Mouse (Mus musculus) megakaryocyte, embryonic 14.5 days (primary cell): ENCODE measurements around the gene Grin1. TPM values are rescaled to one million over a fixed set of nuclear protein-coding genes. Genes with fewer than 3 reads are reported as not detected.

ENCODE experiments used
- H3K27me3 ChIP-seq: replicated peaks from 2 replicates; pipeline ENCODE3; 2012; ENCODE audit warnings: inconsistent platforms
- H3K36me3 ChIP-seq: replicated peaks from 2 replicates; pipeline ENCODE3; 2012; ENCODE audit warnings: low read length, inconsistent platforms, mixed read lengths
- H3K4me1 ChIP-seq: 2 replicates; pipeline ENCODE4 v1.6.1; 2012; ENCODE audit warnings: inconsistent platforms
- H3K4me3 ChIP-seq: replicated peaks from 2 replicates; pipeline ENCODE3; 2012; ENCODE audit warnings: moderate library complexity, mild to moderate bottlenecking, inconsistent platforms
- H3K9me3 ChIP-seq: 2 replicates; pipeline ENCODE4 v1.6.1; 2012; ENCODE audit warnings: inconsistent platforms
- FLI1 ChIP-seq: IDR thresholded peaks from 2 replicates; pipeline ENCODE4 v1.6.1; 2012; ENCODE audit warnings: low read length, inconsistent platforms, mixed read lengths
- GATA1 ChIP-seq: IDR thresholded peaks from 3 replicates; pipeline ENCODE4 v1.6.1; 2012; ENCODE audit warnings: mixed read lengths, low read length, inconsistent platforms, borderline replicate concordance
- polyA plus RNA-seq: library from polyadenylated mRNA; stranded (reverse); fragments of >175 nt; gene quantifications from 2 replicates; pipeline ENCODE4 v1.2.3, GENCODE M21; 2012; ENCODE audit warnings: low replicate concordance; ENCODE audit not compliant: insufficient read depth

Grin1 gene
- polyA plus RNA-seq, 1 experiment = not detected

- no peak overlapping the region for H3K4me3 ChIP-seq
- H3K4me1 ChIP-seq = peaks cover 46% of the 10 kb centered on the region
- TF ChIP-seq FLI1 = no peak
- TF ChIP-seq GATA1 = no peak
- H3K27me3 ChIP-seq = peaks cover 73% of the 10 kb centered on the region
- H3K36me3 ChIP-seq = peaks cover 29% of the 10 kb centered on the region
- H3K9me3 ChIP-seq = no peaks in the 10 kb centered on the region
These were observed 30.1 kb downstream of the Grin1 start for GRCm38 (mm10) chr2:25288734-25289345.

- Histone ChIP-seq H3K4me3 (no peak within 1 kb of the TSS), H3K27me3 (peaks cover 66% of the 10 kb centered on the region), H3K36me3 (peaks cover 36% of the 10 kb centered on the region), H3K4me1 (peaks cover 46% of the 10 kb centered on the region), H3K9me3 (no peaks in the 10 kb centered on the region)
- TF ChIP-seq GATA1 (no peak), FLI1 (no peak)
These were observed 30.9 kb downstream of the Grin1 start, which contains the start of gene Tmem210 for GRCm38 (mm10) chr2:25287927-25288649. Gene Tmem210 (plus strand): TSS chr2:25288145.

- Histone ChIP-seq H3K4me3 (no peak overlapping the region), H3K36me3 (peaks cover 47% of the 10 kb centered on the region), H3K4me1 (peaks cover 39% of the 10 kb centered on the region), H3K9me3 (no peaks in the 10 kb centered on the region), H3K27me3 (peaks cover 55% of the 10 kb centered on the region)
- no peak for TF ChIP-seq FLI1
- no peak for TF ChIP-seq GATA1
These were observed 31.9 kb downstream of the Grin1 start for GRCm38 (mm10) chr2:25286837-25287636.

GRCm38 (mm10) chr2:25286314-25286713 lies 32.7 kb downstream of the Grin1 start:
- Histone ChIP-seq H3K27me3 (peaks cover 48% of the 10 kb centered on the region), H3K4me3 (no peak overlapping the region), H3K9me3 (no peaks in the 10 kb centered on the region), H3K36me3 (peaks cover 52% of the 10 kb centered on the region), H3K4me1 (peaks cover 33% of the 10 kb centered on the region)
- no peak for TF ChIP-seq FLI1

- TF ChIP-seq FLI1 (no peak), GATA1 (no peak)
- peaks cover 25% of the 10 kb centered on the region for H3K4me1 ChIP-seq
- no peak overlapping the region for H3K4me3 ChIP-seq
- peaks cover 59% of the 10 kb centered on the region for H3K36me3 ChIP-seq
- H3K9me3 ChIP-seq = no peaks in the 10 kb centered on the region
- H3K27me3 ChIP-seq = peaks cover 40% of the 10 kb centered on the region
These were observed 33.4 kb downstream of the Grin1 start for GRCm38 (mm10) chr2:25285551-25285950.

- Histone ChIP-seq H3K27me3 (no peaks in the 10 kb centered on the region), H3K4me1 (peaks cover 10% of the 10 kb centered on the region; the same call in 1 of the 2 replicates), H3K4me3 (no peak overlapping the region), H3K36me3 (peaks cover 97% of the 10 kb centered on the region), H3K9me3 (no peaks in the 10 kb centered on the region)
- TF ChIP-seq GATA1 (no peak), FLI1 (no peak)
These were observed 39.8 kb downstream of the Grin1 start for GRCm38 (mm10) chr2:25278928-25279882.

GRCm38 (mm10) chr2:25273010-25273409 lies 46.0 kb downstream of the Grin1 start:
- Histone ChIP-seq H3K27me3 (no peaks in the 10 kb centered on the region), H3K4me1 (peaks cover 65% of the 10 kb centered on the region), H3K36me3 (peaks cover 80% of the 10 kb centered on the region), H3K9me3 (no peaks in the 10 kb centered on the region), H3K4me3 (peak overlapping the region; percentile 97)
- TF ChIP-seq GATA1 = no peak
- TF ChIP-seq FLI1 = no peak

- H3K9me3 ChIP-seq = no peaks in the 10 kb centered on the region
- peaks cover 80% of the 10 kb centered on the region for H3K36me3 ChIP-seq
- H3K4me3 ChIP-seq = peak overlapping the region; percentile 97
- TF ChIP-seq FLI1 (no peak), GATA1 (no peak)
- peaks cover 70% of the 10 kb centered on the region for H3K4me1 ChIP-seq
- no peaks in the 10 kb centered on the region for H3K27me3 ChIP-seq
These were observed 46.5 kb downstream of the Grin1 start for GRCm38 (mm10) chr2:25272515-25272914.
